Mouse (Mus musculus): ENCODE results near the gene Nacad. TPM values are rescaled to one million over a fixed set of nuclear protein-coding genes. Genes with fewer than 3 reads are reported as not detected.

Gene Nacad
- polyA plus RNA-seq, 1 experiment from 2014 or later, result 44.3 TPM

DNA sequence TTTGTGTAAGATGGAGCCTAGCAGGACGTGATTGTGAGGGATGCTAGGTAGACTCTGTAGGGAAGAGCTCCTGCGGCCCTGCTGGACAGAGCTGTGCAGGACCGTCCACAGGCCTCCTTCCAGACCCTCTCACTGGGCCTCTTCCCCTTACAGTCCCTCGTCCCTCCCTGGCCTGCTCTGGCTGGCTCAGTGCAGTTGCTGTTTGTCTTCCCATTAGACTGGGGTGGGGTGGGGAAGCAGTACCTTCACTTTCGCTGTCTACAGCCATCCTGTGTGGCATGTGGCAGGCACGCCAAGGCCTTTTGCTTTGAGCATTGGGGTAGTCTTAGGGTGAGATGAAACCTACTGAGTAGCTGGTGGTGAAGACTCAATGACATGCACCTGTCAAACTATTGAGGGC, 43.5 kb downstream of the Nacad start:
- Histone ChIP-seq H3K27me3 (ENCODE audit: control insufficient read depth, insufficient read depth, low read length) (no peaks in the 10 kb centered on the region), H3K9ac (ENCODE audit: low read depth, low read length) (no peak overlapping the region), H3K4me1 (replicated peaks; ENCODE audit: control insufficient read depth, insufficient read depth, low read length) (no peaks in the 10 kb centered on the region), H3K4me3 (ENCODE audit: low read depth, low read length) (no peak overlapping the region), H3K9me3 (ENCODE audit: control insufficient read depth, low read length) (no peaks in the 10 kb centered on the region), H3K36me3 (ENCODE audit: control insufficient read depth, insufficient read depth, low read length) (no peaks in the 10 kb centered on the region), H3K27ac (ENCODE audit: low read depth, low read length) (no peak overlapping the region), H3K4me2 (replicated peaks; ENCODE audit: low read depth, low read length) (no peak overlapping the region)
- no peak for ATAC-seq (ENCODE audit: low FRiP score)
- DNase-seq (ENCODE audit: low spot score), result no peak
- WGBS, result 89% methylated on average over 6 of the region's 6 CpGs

DNA sequence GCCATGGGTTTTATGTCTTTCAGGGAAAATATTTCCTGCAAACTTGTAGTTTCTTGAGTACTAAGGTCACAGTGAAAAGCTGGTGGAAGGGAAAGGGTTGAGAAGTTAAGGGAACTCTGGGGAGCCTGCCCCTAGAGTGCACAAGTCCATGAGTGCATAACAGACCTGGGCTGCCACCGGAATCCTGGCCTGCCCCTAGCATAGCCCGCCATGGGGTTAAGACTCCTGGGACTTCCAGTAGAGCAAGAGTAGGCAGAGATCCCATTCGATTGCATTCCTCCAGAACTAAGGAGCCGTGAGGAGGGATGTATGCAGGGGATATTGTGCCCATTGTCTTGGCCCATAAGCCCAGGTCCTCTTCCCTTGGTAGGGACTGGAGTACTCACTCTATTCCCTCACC, 44.4 kb downstream of the Nacad start:
- Histone ChIP-seq H3K27ac (ENCODE audit: low read depth, low read length) (no peak overlapping the region), H3K9me3 (ENCODE audit: control insufficient read depth, low read length) (no peaks in the 10 kb centered on the region), H3K27me3 (ENCODE audit: control insufficient read depth, insufficient read depth, low read length) (no peaks in the 10 kb centered on the region), H3K4me3 (ENCODE audit: low read depth, low read length) (no peak overlapping the region), H3K4me1 (replicated peaks; ENCODE audit: control insufficient read depth, insufficient read depth, low read length) (no peaks in the 10 kb centered on the region), H3K36me3 (ENCODE audit: control insufficient read depth, insufficient read depth, low read length) (no peaks in the 10 kb centered on the region), H3K9ac (ENCODE audit: low read depth, low read length) (no peak overlapping the region), H3K4me2 (replicated peaks; ENCODE audit: low read depth, low read length) (no peak overlapping the region)
- 82% methylated on average over 4 of the region's 4 CpGs for WGBS
- DNase-seq (ENCODE audit: low spot score), result no peak
- ATAC-seq (ENCODE audit: low FRiP score), result no peak

DNA sequence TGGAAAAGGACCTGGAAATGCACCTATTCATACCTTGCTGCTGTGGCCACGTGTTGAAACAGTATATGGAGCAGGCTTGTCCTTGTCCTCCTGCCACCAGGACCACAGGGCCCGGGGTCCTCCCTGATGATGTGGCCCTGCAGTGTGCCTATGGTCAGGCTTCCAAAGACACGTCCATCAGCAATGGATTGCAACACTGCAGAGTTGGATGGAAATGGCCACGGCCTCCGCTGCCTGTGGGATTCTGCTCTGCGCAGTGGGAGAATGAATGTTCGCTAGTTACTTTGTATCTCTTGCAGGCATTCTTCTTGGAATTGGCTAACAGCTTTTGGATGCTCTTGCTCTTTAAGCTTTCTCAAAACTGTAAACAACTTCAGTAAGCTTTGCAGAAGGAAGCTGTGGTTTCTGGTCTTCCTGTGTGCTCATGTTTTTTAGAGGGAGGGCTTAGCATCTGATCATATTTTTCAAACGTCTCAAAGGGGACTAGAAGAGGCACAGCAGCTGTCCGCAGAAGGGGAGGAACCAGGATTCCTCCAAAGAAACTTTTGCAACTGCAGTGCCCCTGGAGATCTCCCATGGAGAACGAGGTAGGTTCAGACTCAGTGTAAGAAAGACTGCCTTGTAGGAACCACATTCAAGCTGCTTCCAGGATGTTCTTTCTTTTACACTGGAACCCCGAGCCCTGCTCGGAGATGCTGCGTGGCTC, 45.0 kb downstream of the Nacad start:
- no peak overlapping the region for H3K4me3 ChIP-seq (ENCODE audit: low read depth, low read length)
- DNase-seq (ENCODE audit: low spot score), result no peak
- H3K36me3 ChIP-seq (ENCODE audit: control insufficient read depth, insufficient read depth, low read length), result no peaks in the 10 kb centered on the region
- H3K4me2 ChIP-seq (replicated peaks; ENCODE audit: low read depth, low read length), result no peak overlapping the region
- H3K4me1 ChIP-seq (replicated peaks; ENCODE audit: control insufficient read depth, insufficient read depth, low read length), result no peaks in the 10 kb centered on the region
- no peaks in the 10 kb centered on the region for H3K27me3 ChIP-seq (ENCODE audit: control insufficient read depth, insufficient read depth, low read length)
- ATAC-seq (ENCODE audit: low FRiP score), result no peak
- H3K27ac ChIP-seq (ENCODE audit: low read depth, low read length), result no peak overlapping the region
- no peaks in the 10 kb centered on the region for H3K9me3 ChIP-seq (ENCODE audit: control insufficient read depth, low read length)
- H3K9ac ChIP-seq (ENCODE audit: low read depth, low read length), result no peak overlapping the region
- 91% methylated on average over 13 of the region's 13 CpGs for WGBS

DNA sequence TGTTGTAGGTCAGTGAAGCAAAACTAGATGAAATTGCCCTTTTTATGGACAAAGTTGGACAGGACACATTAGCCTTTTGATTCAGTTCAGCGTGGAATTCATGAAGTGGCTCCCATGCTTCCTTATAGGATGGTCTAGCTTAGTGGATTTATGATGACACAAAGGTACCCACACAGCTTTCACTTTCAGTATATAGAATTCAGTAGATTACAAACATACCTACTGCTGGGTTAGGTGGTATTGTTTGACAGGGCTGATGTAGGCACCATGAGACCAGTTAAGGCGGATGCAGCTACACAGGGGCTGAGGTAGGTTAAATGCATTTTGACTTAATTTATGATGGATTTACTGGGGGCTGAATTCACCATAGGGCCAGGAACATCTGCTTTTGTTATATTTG, 45.9 kb downstream of the Nacad start:
- H3K4me1 ChIP-seq (replicated peaks; ENCODE audit: control insufficient read depth, insufficient read depth, low read length), result no peaks in the 10 kb centered on the region
- H3K36me3 ChIP-seq (ENCODE audit: control insufficient read depth, insufficient read depth, low read length), result no peaks in the 10 kb centered on the region
- no peaks in the 10 kb centered on the region for H3K9me3 ChIP-seq (ENCODE audit: control insufficient read depth, low read length)
- H3K27me3 ChIP-seq (ENCODE audit: control insufficient read depth, insufficient read depth, low read length), result no peaks in the 10 kb centered on the region
- 91% methylated on average over 2 of the region's 2 CpGs for WGBS
- no peak for DNase-seq (ENCODE audit: low spot score)
- H3K4me2 ChIP-seq (replicated peaks; ENCODE audit: low read depth, low read length), result no peak overlapping the region
- H3K27ac ChIP-seq (ENCODE audit: low read depth, low read length), result no peak overlapping the region
- no peak overlapping the region for H3K9ac ChIP-seq (ENCODE audit: low read depth, low read length)
- no peak for ATAC-seq (ENCODE audit: low FRiP score)
- no peak overlapping the region for H3K4me3 ChIP-seq (ENCODE audit: low read depth, low read length)

DNA sequence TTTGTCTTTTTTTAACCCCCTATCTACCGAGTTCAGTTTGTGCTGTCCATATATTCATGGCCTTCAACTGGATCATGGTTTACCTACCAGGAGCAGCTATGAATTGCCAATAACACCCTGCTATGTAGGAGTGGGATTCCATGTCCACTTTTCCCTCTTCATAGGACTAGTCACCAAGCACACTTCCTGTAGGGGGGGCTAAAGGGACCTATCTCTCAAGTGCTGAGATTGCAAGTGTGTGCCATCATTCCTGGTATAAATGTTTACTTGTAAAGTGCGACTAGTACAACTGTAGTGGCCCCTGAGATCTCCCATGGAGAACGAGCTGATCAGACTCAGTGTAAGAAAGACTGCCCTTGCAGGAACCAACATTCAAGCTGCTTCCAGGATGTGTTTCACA, 47.6 kb downstream of the Nacad start:
- ATAC-seq (ENCODE audit: low FRiP score) (no peak), DNase-seq (ENCODE audit: low spot score) (no peak)
- Histone ChIP-seq H3K27ac (ENCODE audit: low read depth, low read length) (no peak overlapping the region), H3K9ac (ENCODE audit: low read depth, low read length) (no peak overlapping the region), H3K4me2 (replicated peaks; ENCODE audit: low read depth, low read length) (no peak overlapping the region), H3K9me3 (ENCODE audit: control insufficient read depth, low read length) (no peaks in the 10 kb centered on the region), H3K27me3 (ENCODE audit: control insufficient read depth, insufficient read depth, low read length) (no peaks in the 10 kb centered on the region), H3K36me3 (ENCODE audit: control insufficient read depth, insufficient read depth, low read length) (no peaks in the 10 kb centered on the region), H3K4me3 (ENCODE audit: low read depth, low read length) (no peak overlapping the region), H3K4me1 (replicated peaks; ENCODE audit: control insufficient read depth, insufficient read depth, low read length) (no peaks in the 10 kb centered on the region)
- WGBS, result 86% methylated on average over 3 of the region's 3 CpGs

DNA sequence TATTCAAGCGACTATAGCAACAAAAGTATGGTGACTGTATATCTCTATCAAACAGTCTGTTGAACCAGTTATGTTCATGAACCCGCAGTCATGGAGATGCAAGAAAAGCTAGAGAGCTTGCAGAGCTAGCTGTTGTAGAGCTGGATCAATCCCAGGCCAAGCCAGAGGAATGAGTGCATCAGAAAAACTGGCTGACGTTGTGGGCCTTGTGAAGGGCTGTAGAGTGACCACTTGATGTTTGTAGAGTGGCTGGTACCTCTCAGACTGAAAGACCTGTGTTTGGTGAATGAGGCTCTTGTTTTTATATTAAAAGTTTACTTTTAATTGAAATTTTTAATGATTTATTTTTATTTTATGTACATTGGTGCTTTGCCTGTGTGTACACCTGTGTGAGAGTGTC, 55.7 kb downstream of the Nacad start:
- no peak overlapping the region for H3K27ac ChIP-seq (ENCODE audit: low read depth, low read length)
- H3K36me3 ChIP-seq (ENCODE audit: control insufficient read depth, insufficient read depth, low read length), result no peaks in the 10 kb centered on the region
- no peaks in the 10 kb centered on the region for H3K9me3 ChIP-seq (ENCODE audit: control insufficient read depth, low read length)
- 96% methylated on average over 3 of the region's 3 CpGs for WGBS
- no peaks in the 10 kb centered on the region for H3K4me1 ChIP-seq (replicated peaks; ENCODE audit: control insufficient read depth, insufficient read depth, low read length)
- no peak overlapping the region for H3K4me2 ChIP-seq (replicated peaks; ENCODE audit: low read depth, low read length)
- H3K9ac ChIP-seq (ENCODE audit: low read depth, low read length), result no peak overlapping the region
- ATAC-seq (ENCODE audit: low FRiP score), result no peak
- no peaks in the 10 kb centered on the region for H3K27me3 ChIP-seq (ENCODE audit: control insufficient read depth, insufficient read depth, low read length)
- DNase-seq (ENCODE audit: low spot score), result no peak
- H3K4me3 ChIP-seq (ENCODE audit: low read depth, low read length), result no peak overlapping the region

DNA sequence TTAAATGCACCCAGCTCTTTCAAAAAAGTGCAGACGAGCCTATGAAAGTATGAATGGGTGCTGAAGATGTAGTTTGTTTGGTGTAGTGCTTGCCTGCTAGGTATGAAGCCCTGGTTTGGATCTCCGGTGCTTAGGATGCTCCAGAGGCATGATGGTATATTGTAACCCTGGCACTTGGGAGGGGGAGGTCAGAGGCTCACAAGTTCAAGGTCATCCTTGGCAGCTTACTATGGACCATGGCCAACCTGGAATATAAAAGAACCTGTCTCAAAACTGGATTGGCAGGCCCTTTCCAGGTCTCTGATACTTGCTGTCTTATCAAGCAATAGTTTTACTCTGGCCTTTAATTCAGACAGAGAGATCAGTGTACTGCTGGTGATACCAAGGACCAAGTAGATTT, 56.1 kb downstream of the Nacad start:
- Histone ChIP-seq H3K4me2 (replicated peaks; ENCODE audit: low read depth, low read length) (no peak overlapping the region), H3K27me3 (ENCODE audit: control insufficient read depth, insufficient read depth, low read length) (no peaks in the 10 kb centered on the region), H3K27ac (ENCODE audit: low read depth, low read length) (no peak overlapping the region), H3K36me3 (ENCODE audit: control insufficient read depth, insufficient read depth, low read length) (no peaks in the 10 kb centered on the region), H3K4me1 (replicated peaks; ENCODE audit: control insufficient read depth, insufficient read depth, low read length) (no peaks in the 10 kb centered on the region), H3K9ac (ENCODE audit: low read depth, low read length) (no peak overlapping the region), H3K4me3 (ENCODE audit: low read depth, low read length) (no peak overlapping the region), H3K9me3 (ENCODE audit: control insufficient read depth, low read length) (no peaks in the 10 kb centered on the region)
- DNase-seq (ENCODE audit: low spot score) (no peak), ATAC-seq (ENCODE audit: low FRiP score) (no peak)
- 99% methylated on average over 2 of the region's 2 CpGs for WGBS

Other genes starting within 250 kb of the Nacad start
- 17.7 and 19.3 TPM in 2 replicates for gene Zmiz2, start 217.0 kb downstream of the Nacad start, polyA plus RNA-seq (2014; fragmentation: Nextera tagmentation; extraction: Ambion mirVana)
- 5,018 and 5,123 TPM in 2 replicates for gene Ppia, start 190.6 kb downstream of the Nacad start, polyA plus RNA-seq (2014; fragmentation: Nextera tagmentation; extraction: Ambion mirVana)
- gene H2afv, start 161.6 kb downstream of the Nacad start, polyA plus RNA-seq (2014; fragmentation: Nextera tagmentation; extraction: Ambion mirVana), result 784 and 787 TPM in 2 replicates
- gene Purb, start 130.1 kb downstream of the Nacad start, polyA plus RNA-seq (2014; fragmentation: Nextera tagmentation; extraction: Ambion mirVana), result 12.7 and 17.9 TPM in 2 replicates
- 0.43 and 0.53 TPM in 2 replicates for gene Myo1g, start 85.1 kb downstream of the Nacad start, polyA plus RNA-seq (2014; fragmentation: Nextera tagmentation; extraction: Ambion mirVana)
- 88.2 and 88.4 TPM in 2 replicates for gene Ccm2, start 59.2 kb downstream of the Nacad start, polyA plus RNA-seq (2014; fragmentation: Nextera tagmentation; extraction: Ambion mirVana)
- gene Tbrg4, start 20.0 kb upstream of the Nacad start, polyA plus RNA-seq (2014; fragmentation: Nextera tagmentation; extraction: Ambion mirVana), result 31.8 and 34.6 TPM in 2 replicates
- not detected in 2 replicates for gene Wap, start 32.6 kb upstream of the Nacad start, polyA plus RNA-seq (2014; fragmentation: Nextera tagmentation; extraction: Ambion mirVana)
- 4.3 and 6.7 TPM in 2 replicates for gene Ramp3, start 52.5 kb upstream of the Nacad start, polyA plus RNA-seq (2014; fragmentation: Nextera tagmentation; extraction: Ambion mirVana)
- gene Gm11983, start 231.6 kb upstream of the Nacad start, polyA plus RNA-seq (2014; fragmentation: Nextera tagmentation; extraction: Ambion mirVana), result not detected in 2 replicates